Mouse (Mus musculus) hindbrain, embryonic 14.5 days (tissue): Measurements from ENCODE around the gene Cym. TPM values are rescaled to one million over a fixed set of nuclear protein-coding genes. Genes with fewer than 3 reads are reported as not detected.

Experiments used
- ATAC-seq: fragments of 200-750 bp; cut with Nextera tagmentation; 2 replicates; pipeline ENCODE4 v1.8.0; 2017; ENCODE audit warnings: moderate number of reproducible peaks, mild to moderate bottlenecking, moderate TSS enrichment, moderate library complexity; ENCODE audit not compliant: low FRiP score
- DNase-seq: peaks from one replicate; pipeline ENCODE4 v3.0.0-alpha.2; 2015; ENCODE audit warnings: low spot score
- H3K27ac ChIP-seq: fragments of 300-500 bp; sonication (generic); 2 replicates; pipeline ENCODE4 v1.5.1; 2014; ENCODE audit warnings: mild to moderate bottlenecking, moderate library complexity
- H3K27me3 ChIP-seq: fragments of 300-500 bp; sonication (generic); 2 replicates; pipeline ENCODE4 v1.6.1; 2014; ENCODE audit warnings: mild to moderate bottlenecking, low read length, mixed read lengths; ENCODE audit not compliant: control insufficient read depth, insufficient read depth
- H3K36me3 ChIP-seq: fragments of 300-500 bp; sonication (generic); replicated peaks from 2 replicates; pipeline ENCODE4 v1.6.1; 2014; ENCODE audit not compliant: control insufficient read depth, insufficient read depth
- H3K4me1 ChIP-seq: fragments of 300-500 bp; sonication (generic); replicated peaks from 2 replicates; pipeline ENCODE4 v1.6.1; 2014; ENCODE audit warnings: antibody characterized with exemption, low read length, mixed read lengths; ENCODE audit not compliant: control insufficient read depth, insufficient read depth
- H3K4me2 ChIP-seq: fragments of 300-500 bp; sonication (generic); replicated peaks from 2 replicates; pipeline ENCODE4 v1.6.1; 2014; ENCODE audit warnings: mild to moderate bottlenecking, moderate library complexity
- H3K4me3 ChIP-seq: fragments of 300-500 bp; sonication (generic); replicated peaks from 2 replicates; pipeline ENCODE4 v1.5.1; 2014; ENCODE audit warnings: mild to moderate bottlenecking, low read length
- H3K9ac ChIP-seq: fragments of 300-500 bp; sonication (generic); 2 replicates; pipeline ENCODE4 v1.6.1; 2014
- H3K9me3 ChIP-seq: fragments of 300-500 bp; sonication (generic); 2 replicates; pipeline ENCODE4 v1.6.1; 2016; ENCODE audit warnings: low read length; ENCODE audit not compliant: control insufficient read depth
- WGBS: fragments of 180-500 bp; shearing (Covaris S2); extraction: QIAGEN DNeasy Blood & Tissue Kit; methylation state at CpG from one replicate; pipeline ENCODE4 v1.1.7; 2014; 5-methylcytosine and 5-hydroxymethylcytosine counted together
- polyA plus RNA-seq: library from polyadenylated mRNA; unstranded; fragments of >200 nt; fragmentation: Nextera tagmentation; extraction: Ambion mirVana; gene quantifications from 2 replicates; pipeline ENCODE4 v1.2.1, GENCODE M21; 2014

The Cym gene
- not detected in 2 replicates for polyA plus RNA-seq

GRCm38 (mm10) chr3:107221608-107222007 lies at the start of gene Cym:
Gene Cym (minus strand): TSS chr3:107221732.
- ATAC-seq = no peak

GRCm38 (mm10) chr3:107266814-107267345 lies 45.3 kb upstream of the Cym start:
- Histone ChIP-seq H3K36me3 (no peaks in the 10 kb centered on the region), H3K4me3 (no peak overlapping the region), H3K4me2 (no peak overlapping the region), H3K9me3 (no peaks in the 10 kb centered on the region), H3K9ac (no peak overlapping the region), H3K27ac (no peak overlapping the region), H3K4me1 (peaks cover 1% of the 10 kb centered on the region), H3K27me3 (no peaks in the 10 kb centered on the region)
- WGBS = 79% methylated on average over 2 of the region's 2 CpGs
- no peak for DNase-seq
- ATAC-seq = no peak

More at GRCm38 (mm10) chr3:107221608-107222007, at the start of gene Cym:
- 89% methylated on average over 10 of the region's 10 CpGs for WGBS
- no peak within 1 kb of the TSS for H3K9ac ChIP-seq
- H3K4me1 ChIP-seq = no peaks in the 10 kb centered on the region
- no peak within 1 kb of the TSS for H3K4me3 ChIP-seq
- H3K9me3 ChIP-seq = no peaks in the 10 kb centered on the region
- H3K27me3 ChIP-seq = no peaks in the 10 kb centered on the region
- no peak for DNase-seq
- no peak within 1 kb of the TSS for H3K4me2 ChIP-seq
- no peaks in the 10 kb centered on the region for H3K36me3 ChIP-seq
- H3K27ac ChIP-seq = no peak within 1 kb of the TSS

GRCm38 (mm10) chr3:107261851-107262165 lies 40.3 kb upstream of the Cym start:
- 0 out of 2 replicates have a peak overlapping the region, but pooled peaks have one; percentile 14 for H3K27ac ChIP-seq
- H3K9me3 ChIP-seq = no peaks in the 10 kb centered on the region
- H3K4me1 ChIP-seq = peaks cover 16% of the 10 kb centered on the region
- H3K27me3 ChIP-seq = no peaks in the 10 kb centered on the region
- no peak overlapping the region for H3K4me3 ChIP-seq
- WGBS = 28% methylated on average over 7 of the region's 7 CpGs
- H3K4me2 ChIP-seq = no peak overlapping the region
- no peak overlapping the region for H3K9ac ChIP-seq
- no peaks in the 10 kb centered on the region for H3K36me3 ChIP-seq
- ATAC-seq (no peak), DNase-seq (no peak)

- no peaks in the 10 kb centered on the region for H3K9me3 ChIP-seq
- ATAC-seq (peak; percentile 61), DNase-seq (no peak)
- H3K4me2 ChIP-seq = 0 out of 2 replicates have a peak overlapping the region, but pooled peaks have one; percentile 4
- no peak overlapping the region for H3K4me3 ChIP-seq
- peak overlapping the region; percentile 66 for H3K27ac ChIP-seq
- no peaks in the 10 kb centered on the region for H3K36me3 ChIP-seq
- 42% methylated on average over 8 of the region's 8 CpGs for WGBS
- no peak overlapping the region for H3K9ac ChIP-seq
- peaks cover 16% of the 10 kb centered on the region for H3K4me1 ChIP-seq
- H3K27me3 ChIP-seq = no peaks in the 10 kb centered on the region
These were observed 39.7 kb upstream of the Cym start for GRCm38 (mm10) chr3:107260956-107261850.

- 52% methylated on average over 5 of the region's 5 CpGs for WGBS
- no peaks in the 10 kb centered on the region for H3K27me3 ChIP-seq
- peak overlapping the region; percentile 39; the same call in 1 of the 2 replicates for H3K27ac ChIP-seq
- H3K36me3 ChIP-seq = no peaks in the 10 kb centered on the region
- H3K4me3 ChIP-seq = no peak overlapping the region
- ATAC-seq = no peak
- H3K4me2 ChIP-seq = no peak overlapping the region
- no peak for DNase-seq
- no peak overlapping the region for H3K9ac ChIP-seq
- H3K9me3 ChIP-seq = no peaks in the 10 kb centered on the region
- peaks cover 16% of the 10 kb centered on the region for H3K4me1 ChIP-seq
These were observed 36.4 kb upstream of the Cym start for GRCm38 (mm10) chr3:107257924-107258323.

- Histone ChIP-seq H3K9me3 (no peaks in the 10 kb centered on the region), H3K4me3 (no peak overlapping the region), H3K27me3 (no peaks in the 10 kb centered on the region), H3K36me3 (no peaks in the 10 kb centered on the region), H3K9ac (no peak overlapping the region), H3K4me1 (peaks cover 12% of the 10 kb centered on the region), H3K4me2 (no peak overlapping the region), H3K27ac (no peak overlapping the region)
- ATAC-seq = 0 out of 2 replicates have a peak, but pooled peaks have one; percentile 21
- WGBS = 47% methylated on average over 7 of the region's 7 CpGs
- no peak for DNase-seq
These were observed 35.2 kb upstream of the Cym start for GRCm38 (mm10) chr3:107256724-107257123.

- ATAC-seq = no peak
- no peak overlapping the region for H3K27ac ChIP-seq
- WGBS = 87% methylated on average over 3 of the region's 3 CpGs
These were observed 34.5 kb upstream of the Cym start for GRCm38 (mm10) chr3:107255992-107256391.

GRCm38 (mm10) chr3:107253925-107254324 lies 32.4 kb upstream of the Cym start:
- H3K4me1 ChIP-seq = no peaks in the 10 kb centered on the region
- 85% methylated on average over 5 of the region's 5 CpGs for WGBS
- ATAC-seq (no peak), DNase-seq (no peak)
- no peak overlapping the region for H3K4me3 ChIP-seq
- no peak overlapping the region for H3K9ac ChIP-seq
- H3K4me2 ChIP-seq = no peak overlapping the region
- H3K27ac ChIP-seq = no peak overlapping the region
- no peaks in the 10 kb centered on the region for H3K9me3 ChIP-seq
- no peaks in the 10 kb centered on the region for H3K27me3 ChIP-seq
- H3K36me3 ChIP-seq = no peaks in the 10 kb centered on the region

More at GRCm38 (mm10) chr3:107255992-107256391, 34.5 kb upstream of the Cym start:
- Histone ChIP-seq H3K4me2 (no peak overlapping the region), H3K4me3 (no peak overlapping the region), H3K9ac (no peak overlapping the region), H3K4me1 (peaks cover 7% of the 10 kb centered on the region; the same call in 1 of the 2 replicates), H3K27me3 (no peaks in the 10 kb centered on the region), H3K36me3 (no peaks in the 10 kb centered on the region), H3K9me3 (no peaks in the 10 kb centered on the region)
- no peak for DNase-seq

GRCm38 (mm10) chr3:107252035-107252434 lies 30.5 kb upstream of the Cym start:
- Histone ChIP-seq H3K4me1 (no peaks in the 10 kb centered on the region), H3K27ac (no peak overlapping the region), H3K4me3 (no peak overlapping the region), H3K36me3 (no peaks in the 10 kb centered on the region), H3K9ac (no peak overlapping the region), H3K4me2 (no peak overlapping the region), H3K9me3 (no peaks in the 10 kb centered on the region), H3K27me3 (no peaks in the 10 kb centered on the region)
- DNase-seq = no peak
- no peak for ATAC-seq
- WGBS = 69% methylated on average over 4 of the region's 4 CpGs
